Mouse (Mus musculus) heart, embryonic 11.5 days (tissue): Measurements from ENCODE around the gene Nde1. TPM values are rescaled to one million over a fixed set of nuclear protein-coding genes. Genes with fewer than 3 reads are reported as not detected.

Source experiments
- ATAC-seq: fragments of 200-750 bp; cut with Nextera tagmentation; replicated peaks from 2 replicates; pipeline ENCODE4 v1.8.0; 2017; ENCODE audit warnings: moderate library complexity; ENCODE audit not compliant: insufficient number of reproducible peaks, low FRiP score, low TSS enrichment
- H3K27ac ChIP-seq: fragments of 300-500 bp; sonication (generic); 2 replicates; pipeline ENCODE4 v1.5.1; 2014; ENCODE audit warnings: mild to moderate bottlenecking, low read depth, low read length
- H3K27me3 ChIP-seq: fragments of 300-500 bp; sonication (generic); 2 replicates; pipeline ENCODE4 v1.6.1; 2014; ENCODE audit warnings: mild to moderate bottlenecking, low read length, mixed read lengths; ENCODE audit not compliant: control insufficient read depth, insufficient read depth
- H3K36me3 ChIP-seq: fragments of 300-500 bp; sonication (generic); 2 replicates; pipeline ENCODE4 v1.6.1; 2014; ENCODE audit warnings: mild to moderate bottlenecking, low read length, moderate library complexity, mixed read lengths; ENCODE audit not compliant: control insufficient read depth, insufficient read depth
- H3K4me1 ChIP-seq: fragments of 300-500 bp; sonication (generic); 2 replicates; pipeline ENCODE4 v1.6.1; 2014; ENCODE audit warnings: low read length; ENCODE audit not compliant: control insufficient read depth, insufficient read depth
- H3K4me2 ChIP-seq: fragments of 300-500 bp; sonication (generic); 2 replicates; pipeline ENCODE4 v1.6.1; 2014; ENCODE audit warnings: mild to moderate bottlenecking, moderate library complexity
- H3K4me3 ChIP-seq: fragments of 300-500 bp; sonication (generic); 2 replicates; pipeline ENCODE4 v1.5.1; 2014; ENCODE audit warnings: low read depth, low read length
- H3K9ac ChIP-seq: fragments of 300-500 bp; sonication (generic); 2 replicates; pipeline ENCODE4 v1.6.1; 2014; ENCODE audit warnings: mild to moderate bottlenecking, low read depth, low read length, moderate library complexity
- H3K9me3 ChIP-seq: fragments of 300-500 bp; sonication (generic); replicated peaks from 2 replicates; pipeline ENCODE4 v1.6.1; 2016; ENCODE audit warnings: low read length; ENCODE audit not compliant: control insufficient read depth
- WGBS: fragments of 180-500 bp; shearing (Covaris S2); extraction: QIAGEN DNeasy Blood & Tissue Kit; methylation state at CpG from one replicate; pipeline ENCODE4 v1.1.7; 2014; ENCODE audit not compliant: insufficient replicate concordance; 5-methylcytosine and 5-hydroxymethylcytosine counted together
- polyA plus RNA-seq: library from polyadenylated mRNA; unstranded; fragments of >200 nt; fragmentation: Nextera tagmentation; extraction: Ambion mirVana; gene quantifications from 2 replicates; pipeline ENCODE4 v1.2.1, GENCODE M21; 2014

The Nde1 gene
- polyA plus RNA-seq, 1 experiment from 2014 or later = 87.2 TPM

- no peak overlapping the region for H3K4me2 ChIP-seq
- H3K9me3 ChIP-seq = no peaks in the 10 kb centered on the region
- peaks cover 29% of the 10 kb centered on the region for H3K36me3 ChIP-seq
- 87% methylated on average over 7 of the region's 7 CpGs for WGBS
- H3K27me3 ChIP-seq = no peaks in the 10 kb centered on the region
- ATAC-seq = no peak
- H3K9ac ChIP-seq = no peak overlapping the region
- no peak overlapping the region for H3K27ac ChIP-seq
- no peak overlapping the region for H3K4me3 ChIP-seq
- no peaks in the 10 kb centered on the region for H3K4me1 ChIP-seq
Measured at GRCm38 (mm10) chr16:14130796-14131195, 32.3 kb upstream of the Nde1 start.

GRCm38 (mm10) chr16:14131376-14131775 is 31.7 kb upstream of the Nde1 start:
- H3K4me3 ChIP-seq = no peak overlapping the region
- no peaks in the 10 kb centered on the region for H3K9me3 ChIP-seq
- WGBS = 79% methylated on average over 3 of the region's 3 CpGs
- no peak overlapping the region for H3K4me2 ChIP-seq
- H3K27me3 ChIP-seq = no peaks in the 10 kb centered on the region
- H3K27ac ChIP-seq = no peak overlapping the region
- peaks cover 26% of the 10 kb centered on the region for H3K36me3 ChIP-seq
- H3K9ac ChIP-seq = no peak overlapping the region
- ATAC-seq = no peak
- no peaks in the 10 kb centered on the region for H3K4me1 ChIP-seq

GRCm38 (mm10) chr16:14131838-14132237 is 31.2 kb upstream of the Nde1 start:
- no peak for ATAC-seq
- Histone ChIP-seq H3K4me2 (no peak overlapping the region), H3K9ac (no peak overlapping the region), H3K4me1 (no peaks in the 10 kb centered on the region), H3K36me3 (peaks cover 26% of the 10 kb centered on the region), H3K27ac (no peak overlapping the region), H3K9me3 (no peaks in the 10 kb centered on the region), H3K4me3 (no peak overlapping the region), H3K27me3 (no peaks in the 10 kb centered on the region)
- WGBS = 87% methylated on average over 5 of the region's 5 CpGs

GRCm38 (mm10) chr16:14135014-14135413 is 28.1 kb upstream of the Nde1 start:
- no peak for ATAC-seq
- Histone ChIP-seq H3K4me2 (no peak overlapping the region), H3K4me3 (no peak overlapping the region)

GRCm38 (mm10) chr16:14137976-14138561 is 25.0 kb upstream of the Nde1 start:
- no peaks in the 10 kb centered on the region for H3K9me3 ChIP-seq
- ATAC-seq = no peak
- peaks cover 36% of the 10 kb centered on the region for H3K36me3 ChIP-seq
- no peak overlapping the region for H3K9ac ChIP-seq
- H3K4me1 ChIP-seq = no peaks in the 10 kb centered on the region
- H3K27me3 ChIP-seq = no peaks in the 10 kb centered on the region
- no peak overlapping the region for H3K4me2 ChIP-seq
- 72% methylated on average over 1 of the region's 1 CpGs for WGBS
- no peak overlapping the region for H3K27ac ChIP-seq
- no peak overlapping the region for H3K4me3 ChIP-seq

More at GRCm38 (mm10) chr16:14135014-14135413, 28.1 kb upstream of the Nde1 start:
- no peak overlapping the region for H3K27ac ChIP-seq
- H3K9ac ChIP-seq = no peak overlapping the region
- H3K27me3 ChIP-seq = no peaks in the 10 kb centered on the region
- H3K36me3 ChIP-seq = peaks cover 38% of the 10 kb centered on the region
- no peaks in the 10 kb centered on the region for H3K4me1 ChIP-seq
- no peaks in the 10 kb centered on the region for H3K9me3 ChIP-seq
- WGBS = 83% methylated on average over 2 of the region's 2 CpGs

- ATAC-seq = no peak
- H3K27ac ChIP-seq = no peak overlapping the region
- no peaks in the 10 kb centered on the region for H3K9me3 ChIP-seq
- no peak overlapping the region for H3K9ac ChIP-seq
- no peaks in the 10 kb centered on the region for H3K4me1 ChIP-seq
- H3K4me2 ChIP-seq = no peak overlapping the region
- no peak overlapping the region for H3K4me3 ChIP-seq
- peaks cover 32% of the 10 kb centered on the region for H3K36me3 ChIP-seq
- no peaks in the 10 kb centered on the region for H3K27me3 ChIP-seq
Measured at GRCm38 (mm10) chr16:14139106-14139505, 24.0 kb upstream of the Nde1 start.

- H3K9me3 ChIP-seq = no peaks in the 10 kb centered on the region
- no peak overlapping the region for H3K27ac ChIP-seq
- no peaks in the 10 kb centered on the region for H3K27me3 ChIP-seq
- H3K9ac ChIP-seq = no peak overlapping the region
- 67% methylated on average over 3 of the region's 3 CpGs for WGBS
- no peak for ATAC-seq
- H3K36me3 ChIP-seq = peaks cover 38% of the 10 kb centered on the region
- no peak overlapping the region for H3K4me2 ChIP-seq
- no peaks in the 10 kb centered on the region for H3K4me1 ChIP-seq
- no peak overlapping the region for H3K4me3 ChIP-seq
Measured at GRCm38 (mm10) chr16:14143298-14143697, 19.8 kb upstream of the Nde1 start.

GRCm38 (mm10) chr16:14147712-14148111 is 15.4 kb upstream of the Nde1 start:
- Histone ChIP-seq H3K27me3 (no peaks in the 10 kb centered on the region), H3K9ac (no peak overlapping the region), H3K27ac (no peak overlapping the region), H3K4me1 (no peaks in the 10 kb centered on the region), H3K4me3 (no peak overlapping the region), H3K4me2 (no peak overlapping the region), H3K9me3 (no peaks in the 10 kb centered on the region), H3K36me3 (peaks cover 24% of the 10 kb centered on the region; the same call in 1 of the 2 replicates)
- ATAC-seq = no peak

GRCm38 (mm10) chr16:14151718-14152117 is 11.4 kb upstream of the Nde1 start:
- Histone ChIP-seq H3K36me3 (peaks cover 12% of the 10 kb centered on the region; the same call in 1 of the 2 replicates), H3K9ac (no peak overlapping the region), H3K4me2 (no peak overlapping the region), H3K27ac (no peak overlapping the region), H3K4me3 (no peak overlapping the region), H3K27me3 (no peaks in the 10 kb centered on the region), H3K9me3 (no peaks in the 10 kb centered on the region), H3K4me1 (no peaks in the 10 kb centered on the region)
- ATAC-seq = no peak
- WGBS = 89% methylated on average over 4 of the region's 4 CpGs
